Mouse (Mus musculus) cerebellum, adult 2 months (tissue): ENCODE measurements around the gene Tcf3.

Source experiments
- CTCF ChIP-seq: fragments of 200-500 bp; IDR thresholded peaks from 2 replicates; pipeline ENCODE4 v1.5.1; 2011; ENCODE audit warnings: low read depth, mild to moderate bottlenecking, control low read depth, low read length, moderate library complexity, borderline replicate concordance; ENCODE audit not compliant: insufficient read depth
- POLR2A ChIP-seq: fragments of 200-500 bp; IDR thresholded peaks from 2 replicates; pipeline ENCODE4 v1.6.1; 2011; ENCODE audit warnings: low read length, control low read depth, borderline replicate concordance; ENCODE audit not compliant: insufficient read depth

DNA sequence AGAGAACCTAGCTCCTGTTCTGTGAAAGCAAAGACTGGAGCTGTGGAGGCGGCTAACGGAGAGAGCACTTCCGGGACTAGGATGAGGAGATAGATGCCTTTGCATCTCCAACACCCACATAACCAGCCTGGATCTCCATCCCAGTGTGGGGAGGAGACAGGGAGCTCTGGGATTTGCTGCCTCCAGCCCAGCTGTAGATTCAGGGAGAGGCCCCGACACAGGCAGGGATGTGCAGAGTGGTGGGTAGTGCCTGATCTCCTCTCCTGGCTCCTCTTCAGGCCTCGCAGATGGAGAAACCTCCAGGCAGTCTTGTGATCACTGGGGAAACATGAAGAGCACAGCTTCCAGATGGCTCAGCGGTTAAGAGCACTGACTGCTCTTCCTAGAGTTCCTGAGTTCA lies 60.7 kb downstream of the Tcf3 start:
- TF ChIP-seq POLR2A, result no peak
- TF ChIP-seq CTCF, result no peak
